Mouse (Mus musculus): ENCODE data around the gene Ddt. TPM values are rescaled to one million over a fixed set of nuclear protein-coding genes. Genes with fewer than 3 reads are reported as not detected.

Gene Ddt
- polyA plus RNA-seq, 1 experiment from 2014 or later: 81.8 TPM

- 1% methylated on average over 27 of the region's 27 CpGs for WGBS
- Histone ChIP-seq H3K9me3 (replicated peaks) (0 out of 2 replicates have a peak, but pooled peaks cover 2% of the 10 kb centered on the region), H3K4me1 (peaks cover 14% of the 10 kb centered on the region), H3K4me2 (peak overlapping the region; percentile 86), H3K9ac (peak overlapping the region; percentile 71), H3K4me3 (replicated peaks) (peak overlapping the region; percentile 93), H3K36me3 (peaks cover 19% of the 10 kb centered on the region), H3K27ac (peak overlapping the region; percentile 61), H3K27me3 (no peaks in the 10 kb centered on the region)
- no peak; the same call in 1 of the 2 replicates for ATAC-seq (replicated peaks; ENCODE audit: low FRiP score)
Measured at GRCm38 (mm10) chr10:75764519-75765473, 8.4 kb downstream of the Ddt start.

- peak; percentile 97 for ATAC-seq (replicated peaks; ENCODE audit: low FRiP score)
Measured at GRCm38 (mm10) chr10:75763682-75764518, 9.3 kb downstream of the Ddt start, which contains the start of gene Cabin1. TSS of gene Cabin1 (minus strand) at chr10:75764341.

GRCm38 (mm10) chr10:75762413-75762812 is 10.8 kb downstream of the Ddt start:
- H3K9ac ChIP-seq: no peak overlapping the region

More at GRCm38 (mm10) chr10:75763682-75764518, 9.3 kb downstream of the Ddt start, which contains the start of gene Cabin1:
- 0 out of 2 replicates have a peak, but pooled peaks cover 2% of the 10 kb centered on the region for H3K9me3 ChIP-seq (replicated peaks)
- H3K9ac ChIP-seq: peak within 1 kb of the TSS; percentile 71
- under 1% methylated on average over 61 of the region's 61 CpGs for WGBS
- peaks cover 14% of the 10 kb centered on the region for H3K4me1 ChIP-seq
- H3K27me3 ChIP-seq: no peaks in the 10 kb centered on the region
- H3K36me3 ChIP-seq: peaks cover 23% of the 10 kb centered on the region
- peak within 1 kb of the TSS; percentile 72 for H3K27ac ChIP-seq
- peak within 1 kb of the TSS; percentile 93 for H3K4me3 ChIP-seq (replicated peaks)
- H3K4me2 ChIP-seq: peak within 1 kb of the TSS; percentile 86

GRCm38 (mm10) chr10:75760311-75760710 is 12.9 kb downstream of the Ddt start:
- H3K4me2 ChIP-seq: no peak overlapping the region
- peaks cover 40% of the 10 kb centered on the region for H3K36me3 ChIP-seq
- no peak overlapping the region for H3K27ac ChIP-seq
- H3K27me3 ChIP-seq: no peaks in the 10 kb centered on the region
- H3K9ac ChIP-seq: no peak overlapping the region
- H3K4me1 ChIP-seq: peaks cover 14% of the 10 kb centered on the region
- no peak overlapping the region for H3K4me3 ChIP-seq (replicated peaks)
- 94% methylated on average over 3 of the region's 3 CpGs for WGBS
- ATAC-seq (replicated peaks; ENCODE audit: low FRiP score): no peak
- 0 out of 2 replicates have a peak, but pooled peaks cover 2% of the 10 kb centered on the region for H3K9me3 ChIP-seq (replicated peaks)

More at GRCm38 (mm10) chr10:75762413-75762812, 10.8 kb downstream of the Ddt start:
- Histone ChIP-seq H3K4me1 (peaks cover 14% of the 10 kb centered on the region), H3K9me3 (replicated peaks) (0 out of 2 replicates have a peak, but pooled peaks cover 2% of the 10 kb centered on the region), H3K4me3 (replicated peaks) (no peak overlapping the region), H3K36me3 (peaks cover 32% of the 10 kb centered on the region), H3K27ac (no peak overlapping the region), H3K4me2 (peak overlapping the region; percentile 39; the same call in 1 of the 2 replicates), H3K27me3 (no peaks in the 10 kb centered on the region)
- no peak for ATAC-seq (replicated peaks; ENCODE audit: low FRiP score)
- WGBS: 90% methylated on average over 3 of the region's 3 CpGs

- Histone ChIP-seq H3K9ac (no peak overlapping the region), H3K4me1 (no peaks in the 10 kb centered on the region), H3K4me2 (no peak overlapping the region), H3K4me3 (replicated peaks) (no peak overlapping the region), H3K27ac (no peak overlapping the region), H3K9me3 (replicated peaks) (0 out of 2 replicates have a peak, but pooled peaks cover 2% of the 10 kb centered on the region), H3K36me3 (peaks cover 75% of the 10 kb centered on the region), H3K27me3 (no peaks in the 10 kb centered on the region)
- WGBS: 92% methylated on average over 11 of the region's 11 CpGs
- ATAC-seq (replicated peaks; ENCODE audit: low FRiP score): no peak
Measured at GRCm38 (mm10) chr10:75756719-75757118, 16.5 kb downstream of the Ddt start.

GRCm38 (mm10) chr10:75744017-75744416 is 29.2 kb downstream of the Ddt start:
- Histone ChIP-seq H3K27me3 (no peaks in the 10 kb centered on the region), H3K36me3 (peaks cover 93% of the 10 kb centered on the region), H3K27ac (no peak overlapping the region), H3K4me1 (no peaks in the 10 kb centered on the region), H3K4me3 (replicated peaks) (no peak overlapping the region), H3K4me2 (no peak overlapping the region), H3K9ac (no peak overlapping the region), H3K9me3 (replicated peaks) (no peaks in the 10 kb centered on the region)
- 39% methylated on average over 3 of the region's 3 CpGs for WGBS
- ATAC-seq (replicated peaks; ENCODE audit: low FRiP score): peak; percentile 85

GRCm38 (mm10) chr10:75743369-75743768 is 29.8 kb downstream of the Ddt start:
- Histone ChIP-seq H3K9me3 (replicated peaks) (no peaks in the 10 kb centered on the region), H3K9ac (no peak overlapping the region), H3K4me2 (no peak overlapping the region), H3K27me3 (no peaks in the 10 kb centered on the region), H3K27ac (no peak overlapping the region), H3K4me3 (replicated peaks) (no peak overlapping the region), H3K36me3 (peaks cover 93% of the 10 kb centered on the region), H3K4me1 (no peaks in the 10 kb centered on the region)
- WGBS: 92% methylated on average over 12 of the region's 12 CpGs
- ATAC-seq (replicated peaks; ENCODE audit: low FRiP score): no peak

GRCm38 (mm10) chr10:75740866-75741265 is 32.3 kb downstream of the Ddt start:
- Histone ChIP-seq H3K4me1 (no peaks in the 10 kb centered on the region), H3K27me3 (no peaks in the 10 kb centered on the region), H3K4me3 (replicated peaks) (no peak overlapping the region), H3K9ac (no peak overlapping the region), H3K9me3 (replicated peaks) (no peaks in the 10 kb centered on the region), H3K36me3 (peaks cover 92% of the 10 kb centered on the region), H3K27ac (no peak overlapping the region), H3K4me2 (no peak overlapping the region)
- 96% methylated on average over 3 of the region's 3 CpGs for WGBS
- no peak for ATAC-seq (replicated peaks; ENCODE audit: low FRiP score)

- Histone ChIP-seq H3K9ac (no peak overlapping the region), H3K4me1 (no peaks in the 10 kb centered on the region), H3K9me3 (replicated peaks) (no peaks in the 10 kb centered on the region), H3K4me3 (replicated peaks) (no peak overlapping the region), H3K36me3 (peaks cover 93% of the 10 kb centered on the region), H3K27me3 (no peaks in the 10 kb centered on the region), H3K4me2 (no peak overlapping the region), H3K27ac (no peak overlapping the region)
- 93% methylated on average over 7 of the region's 7 CpGs for WGBS
- ATAC-seq (replicated peaks; ENCODE audit: low FRiP score): no peak
Measured at GRCm38 (mm10) chr10:75725449-75725848, 47.8 kb downstream of the Ddt start.

Data from kidney, embryonic 15.5 days (tissue).